Mouse (Mus musculus): Measurements from ENCODE around the gene Lrriq4. TPM values are rescaled to one million over a fixed set of nuclear protein-coding genes. Genes with fewer than 3 reads are reported as not detected.

The Lrriq4 gene
- polyA plus RNA-seq (2012; ENCODE audit: insufficient read depth, insufficient read length, missing spikeins) = not detected in 2 replicates

- Histone ChIP-seq H3K27ac (ENCODE audit: insufficient read depth, low read depth, low read length) (no peak within 1 kb of the TSS), H3K4me3 (ENCODE audit: insufficient read depth, low read length) (no peak within 1 kb of the TSS), H3K4me1 (ENCODE audit: control insufficient read depth, insufficient read depth, low read length) (peaks cover 14% of the 10 kb centered on the region)
- no peak for TF ChIP-seq POLR2A (IDR thresholded peaks at IDR 0.05; ENCODE audit: borderline replicate concordance, low read depth, low read length)
- TF ChIP-seq CTCF (IDR thresholded peaks at IDR 0.05; ENCODE audit: low read depth, low read length) = no peak
Measured at GRCm38 (mm10) chr3:30644207-30644606, at the start of gene Lrriq4. Gene Lrriq4 (plus strand): TSS chr3:30644507.

DNA sequence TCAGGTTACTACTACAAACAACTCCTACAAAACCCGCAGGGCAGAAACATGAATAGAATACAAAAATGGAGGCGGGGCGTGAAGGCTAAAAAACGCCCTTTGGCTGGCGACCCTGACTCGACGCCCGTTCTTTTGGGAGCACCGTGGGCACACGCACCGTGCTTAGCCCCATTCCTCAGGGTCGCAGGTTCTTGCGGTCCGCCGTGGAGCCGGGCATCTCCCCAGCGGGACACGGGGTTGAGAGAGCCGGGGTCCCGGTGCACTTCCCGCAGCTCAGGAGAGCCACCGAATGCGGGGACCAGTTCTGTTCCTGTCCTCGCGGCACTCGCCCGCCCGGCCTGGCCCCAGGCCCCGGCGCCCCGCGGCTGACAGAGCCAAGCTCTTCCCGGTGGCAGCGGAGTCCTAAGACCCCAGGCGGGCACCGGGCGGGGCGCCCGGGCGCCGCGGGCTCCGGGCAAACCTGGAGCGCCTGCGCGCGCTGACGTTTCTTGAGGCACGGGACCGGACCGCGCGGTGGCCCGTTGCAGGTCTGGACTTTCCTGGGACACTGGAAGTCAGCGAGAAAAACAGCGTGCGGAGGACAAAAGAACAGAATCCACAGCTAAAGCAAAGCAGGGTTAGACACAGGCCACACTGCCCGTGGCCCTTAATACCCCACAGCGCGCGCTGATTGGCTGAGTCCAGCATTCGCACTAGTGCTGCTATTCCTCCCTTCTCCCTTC is 49.0 kb upstream of the Lrriq4 start:
- Histone ChIP-seq H3K4me3 (ENCODE audit: insufficient read depth, low read length) (peak overlapping the region; percentile 71), H3K27ac (ENCODE audit: insufficient read depth, low read depth, low read length) (no peak overlapping the region), H3K4me1 (ENCODE audit: control insufficient read depth, insufficient read depth, low read length) (peaks cover 11% of the 10 kb centered on the region; the same call in 1 of the 2 replicates)
- TF ChIP-seq POLR2A (IDR thresholded peaks at IDR 0.05; ENCODE audit: borderline replicate concordance, low read depth, low read length) (no peak), CTCF (IDR thresholded peaks at IDR 0.05; ENCODE audit: low read depth, low read length) (no peak)

- TF ChIP-seq CTCF (IDR thresholded peaks at IDR 0.05; ENCODE audit: low read depth, low read length) (no peak), POLR2A (IDR thresholded peaks at IDR 0.05; ENCODE audit: borderline replicate concordance, low read depth, low read length) (no peak)
- Histone ChIP-seq H3K4me1 (ENCODE audit: control insufficient read depth, insufficient read depth, low read length) (peaks cover 11% of the 10 kb centered on the region; the same call in 1 of the 2 replicates), H3K4me3 (ENCODE audit: insufficient read depth, low read length) (no peak overlapping the region), H3K27ac (ENCODE audit: insufficient read depth, low read depth, low read length) (no peak overlapping the region)
Measured at GRCm38 (mm10) chr3:30597271-30597670, 47.0 kb upstream of the Lrriq4 start.

GRCm38 (mm10) chr3:30599711-30600545 is 44.4 kb upstream of the Lrriq4 start, which contains the start of gene Actrt3:
Gene Actrt3 (minus strand): TSS chr3:30599939.
- Histone ChIP-seq H3K4me1 (ENCODE audit: control insufficient read depth, insufficient read depth, low read length) (peaks cover 13% of the 10 kb centered on the region; the same call in 1 of the 2 replicates), H3K27ac (ENCODE audit: insufficient read depth, low read depth, low read length) (peak within 1 kb of the TSS; percentile 70), H3K4me3 (ENCODE audit: insufficient read depth, low read length) (peak within 1 kb of the TSS; percentile 80)
- no peak for TF ChIP-seq POLR2A (IDR thresholded peaks at IDR 0.05; ENCODE audit: borderline replicate concordance, low read depth, low read length)
- no peak for TF ChIP-seq CTCF (IDR thresholded peaks at IDR 0.05; ENCODE audit: low read depth, low read length)

DNA sequence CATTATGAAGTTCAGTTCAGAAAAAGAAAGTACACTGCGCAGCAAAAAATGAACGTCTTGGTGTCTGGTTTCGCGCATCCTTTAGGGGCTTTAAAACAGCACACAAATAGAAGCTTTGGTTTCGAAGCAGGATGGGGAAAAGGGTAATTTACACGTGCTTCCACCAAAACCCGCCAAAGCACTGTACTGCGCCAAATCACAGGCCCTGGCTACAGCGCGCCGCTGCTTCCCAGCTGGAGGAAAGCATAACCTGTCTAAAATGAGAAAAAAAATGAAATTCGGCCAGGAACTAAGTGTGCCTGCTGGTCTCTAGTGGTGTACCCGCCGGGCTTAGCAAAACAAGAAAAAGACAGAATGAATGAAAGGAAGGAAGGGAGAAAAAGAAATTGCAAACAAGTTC is 43.6 kb upstream of the Lrriq4 start:
- Histone ChIP-seq H3K4me3 (ENCODE audit: insufficient read depth, low read length) (peak overlapping the region; percentile 80), H3K4me1 (ENCODE audit: control insufficient read depth, insufficient read depth, low read length) (peaks cover 13% of the 10 kb centered on the region; the same call in 1 of the 2 replicates), H3K27ac (ENCODE audit: insufficient read depth, low read depth, low read length) (peak overlapping the region; percentile 70)
- TF ChIP-seq POLR2A (IDR thresholded peaks at IDR 0.05; ENCODE audit: borderline replicate concordance, low read depth, low read length) = no peak
- no peak for TF ChIP-seq CTCF (IDR thresholded peaks at IDR 0.05; ENCODE audit: low read depth, low read length)

- H3K4me3 ChIP-seq (ENCODE audit: insufficient read depth, low read length) = peak overlapping the region; percentile 80
- peak overlapping the region; percentile 70; the same call in 1 of the 2 replicates for H3K27ac ChIP-seq (ENCODE audit: insufficient read depth, low read depth, low read length)
- no peak for TF ChIP-seq CTCF (IDR thresholded peaks at IDR 0.05; ENCODE audit: low read depth, low read length)
- no peak for TF ChIP-seq POLR2A (IDR thresholded peaks at IDR 0.05; ENCODE audit: borderline replicate concordance, low read depth, low read length)
- H3K4me1 ChIP-seq (ENCODE audit: control insufficient read depth, insufficient read depth, low read length) = peaks cover 10% of the 10 kb centered on the region; the same call in 1 of the 2 replicates
Measured at GRCm38 (mm10) chr3:30601175-30601574, 43.1 kb upstream of the Lrriq4 start.

- TF ChIP-seq POLR2A (IDR thresholded peaks at IDR 0.05; ENCODE audit: borderline replicate concordance, low read depth, low read length) (no peak), CTCF (IDR thresholded peaks at IDR 0.05; ENCODE audit: low read depth, low read length) (no peak)
- Histone ChIP-seq H3K27ac (ENCODE audit: insufficient read depth, low read depth, low read length) (peak overlapping the region; percentile 56), H3K4me3 (ENCODE audit: insufficient read depth, low read length) (peak overlapping the region; percentile 68), H3K4me1 (ENCODE audit: control insufficient read depth, insufficient read depth, low read length) (peaks cover 8% of the 10 kb centered on the region; the same call in 1 of the 2 replicates)
Measured at GRCm38 (mm10) chr3:30601610-30602064, 42.7 kb upstream of the Lrriq4 start.

DNA sequence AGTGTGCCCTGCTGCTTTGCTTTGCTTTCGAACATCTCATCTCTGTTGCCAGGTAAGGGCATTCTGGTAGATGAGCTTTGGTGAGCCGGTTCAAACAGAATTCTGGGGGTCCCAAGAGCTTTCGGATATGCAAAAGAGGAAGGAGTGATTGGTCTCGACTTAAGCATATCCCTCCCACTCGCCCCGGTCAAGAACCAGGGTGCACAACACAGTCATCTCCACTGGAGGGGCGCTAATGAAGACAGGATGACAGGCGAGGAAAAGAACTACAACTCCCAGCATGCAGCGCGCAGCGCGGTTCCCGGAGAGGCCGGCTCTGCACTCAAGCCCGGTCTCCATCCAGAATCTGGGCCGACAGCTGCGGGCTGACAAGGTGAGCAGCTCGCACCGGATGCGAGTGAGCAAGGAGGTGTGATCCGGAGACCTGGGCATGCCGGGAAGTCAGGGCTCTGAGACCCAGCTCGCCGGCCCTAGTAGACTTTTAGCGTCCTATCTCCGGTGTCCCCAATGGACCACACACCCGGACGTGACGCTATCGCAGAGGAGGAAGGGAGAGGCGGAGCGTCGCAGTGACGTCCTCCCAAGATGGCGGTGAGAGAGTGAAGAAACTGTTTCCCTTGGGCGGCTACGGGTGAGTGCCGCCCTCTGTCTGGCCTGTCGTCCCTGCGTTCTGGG is 42.1 kb upstream of the Lrriq4 start, which contains the start of gene Mynn:
TSS of gene Mynn (plus strand) at position 1 of the 675 bp plus-strand sequence.
- Histone ChIP-seq H3K4me1 (ENCODE audit: control insufficient read depth, insufficient read depth, low read length) (peaks cover 8% of the 10 kb centered on the region; the same call in 1 of the 2 replicates), H3K27ac (ENCODE audit: insufficient read depth, low read depth, low read length) (peak within 1 kb of the TSS; percentile 70), H3K4me3 (ENCODE audit: insufficient read depth, low read length) (peak within 1 kb of the TSS; percentile 80)
- TF ChIP-seq CTCF (IDR thresholded peaks at IDR 0.05; ENCODE audit: low read depth, low read length) (no peak), POLR2A (IDR thresholded peaks at IDR 0.05; ENCODE audit: borderline replicate concordance, low read depth, low read length) (no peak)

- Histone ChIP-seq H3K27ac (ENCODE audit: insufficient read depth, low read depth, low read length) (peak overlapping the region; percentile 65), H3K4me1 (ENCODE audit: control insufficient read depth, insufficient read depth, low read length) (peaks cover 8% of the 10 kb centered on the region; the same call in 1 of the 2 replicates), H3K4me3 (ENCODE audit: insufficient read depth, low read length) (peak overlapping the region; percentile 68)
- TF ChIP-seq CTCF (IDR thresholded peaks at IDR 0.05; ENCODE audit: low read depth, low read length) (no peak), POLR2A (IDR thresholded peaks at IDR 0.05; ENCODE audit: borderline replicate concordance, low read depth, low read length) (no peak)
Measured at GRCm38 (mm10) chr3:30602740-30603098, 41.6 kb upstream of the Lrriq4 start.
